Mouse (Mus musculus) liver, embryonic 11.5 days (tissue): ENCODE results near the gene Rbms1. TPM values are rescaled to one million over a fixed set of nuclear protein-coding genes. Genes with fewer than 3 reads are reported as not detected.

Experiments used
- ATAC-seq: fragments of 200-750 bp; cut with Nextera tagmentation; replicated peaks from 2 replicates; pipeline ENCODE4 v1.8.0; 2017; ENCODE audit warnings: moderate number of reproducible peaks, mild to moderate bottlenecking, moderate TSS enrichment, moderate library complexity; ENCODE audit not compliant: low FRiP score
- DNase-seq: peaks from one replicate; pipeline ENCODE4 v3.0.0-alpha.2; 2017; ENCODE audit warnings: low spot score
- H3K27ac ChIP-seq: fragments of 300-500 bp; sonication (generic); 2 replicates; pipeline ENCODE4 v1.5.1; 2014; ENCODE audit warnings: mild to moderate bottlenecking, low read depth, low read length, control low read depth
- H3K27me3 ChIP-seq: fragments of 300-500 bp; sonication (generic); replicated peaks from 2 replicates; pipeline ENCODE4 v1.6.1; 2014; ENCODE audit warnings: low read length, mixed read lengths; ENCODE audit not compliant: control insufficient read depth, insufficient read depth
- H3K36me3 ChIP-seq: fragments of 300-500 bp; sonication (generic); 2 replicates; pipeline ENCODE4 v1.6.1; 2014; ENCODE audit warnings: mild to moderate bottlenecking, low read length, moderate library complexity, mixed read lengths; ENCODE audit not compliant: control insufficient read depth, insufficient read depth
- H3K4me1 ChIP-seq: fragments of 300-500 bp; sonication (generic); replicated peaks from 2 replicates; pipeline ENCODE4 v1.6.1; 2014; ENCODE audit warnings: low read length, mixed read lengths; ENCODE audit not compliant: control insufficient read depth, insufficient read depth
- H3K4me2 ChIP-seq: fragments of 300-500 bp; sonication (generic); 2 replicates; pipeline ENCODE4 v1.6.1; 2014; ENCODE audit warnings: mild to moderate bottlenecking, control low read depth, moderate library complexity
- H3K4me3 ChIP-seq: fragments of 300-500 bp; sonication (generic); 2 replicates; pipeline ENCODE4 v1.5.1; 2014; ENCODE audit warnings: low read depth, low read length, control low read depth
- H3K9ac ChIP-seq: fragments of 300-500 bp; sonication (generic); 2 replicates; pipeline ENCODE4 v1.6.1; 2014; ENCODE audit warnings: low read depth, low read length, control low read depth
- H3K9me3 ChIP-seq: fragments of 300-500 bp; sonication (generic); 2 replicates; pipeline ENCODE4 v1.6.1; 2016; ENCODE audit warnings: low read length, inconsistent platforms, mixed read lengths; ENCODE audit not compliant: control insufficient read depth
- WGBS: fragments of 180-500 bp; shearing (Covaris S2); extraction: QIAGEN DNeasy Blood & Tissue Kit; methylation state at CpG from one replicate; pipeline ENCODE4 v1.1.7; 2014; 5-methylcytosine and 5-hydroxymethylcytosine counted together
- polyA plus RNA-seq: library from polyadenylated mRNA; unstranded; fragments of >200 nt; fragmentation: Nextera tagmentation; extraction: Ambion mirVana; gene quantifications from 2 replicates; pipeline ENCODE4 v1.2.1, GENCODE M21; 2014

Gene Rbms1
- polyA plus RNA-seq, 1 experiment from 2014 or later = 80.8 TPM

DNA sequence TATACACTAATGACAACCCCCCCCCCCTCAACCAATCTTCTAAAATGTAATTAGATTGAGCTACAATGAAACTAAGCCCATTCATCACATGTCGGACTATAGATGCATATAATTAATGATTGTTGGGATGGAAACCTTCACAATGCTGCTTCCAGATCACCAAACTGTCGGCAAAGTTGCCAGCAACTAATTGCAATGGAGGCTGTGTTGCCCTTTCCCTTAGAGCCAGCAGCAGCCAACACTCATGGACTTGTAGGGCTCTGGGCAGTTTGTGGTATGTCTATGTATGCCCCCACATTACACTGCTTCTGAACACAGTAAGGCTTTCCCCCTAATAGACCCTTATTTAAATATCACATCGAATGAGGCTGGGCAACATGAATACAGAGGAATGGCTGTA is 173.9 kb downstream of the Rbms1 start:
- H3K9ac ChIP-seq = no peak overlapping the region
- no peak overlapping the region for H3K4me2 ChIP-seq
- no peak for ATAC-seq
- no peaks in the 10 kb centered on the region for H3K27me3 ChIP-seq
- H3K4me1 ChIP-seq = no peaks in the 10 kb centered on the region
- WGBS = 86% methylated on average over 3 of the region's 3 CpGs
- no peaks in the 10 kb centered on the region for H3K9me3 ChIP-seq
- no peak overlapping the region for H3K27ac ChIP-seq
- DNase-seq = no peak
- H3K4me3 ChIP-seq = no peak overlapping the region
- peaks cover 6% of the 10 kb centered on the region; the same call in 1 of the 2 replicates for H3K36me3 ChIP-seq

DNA sequence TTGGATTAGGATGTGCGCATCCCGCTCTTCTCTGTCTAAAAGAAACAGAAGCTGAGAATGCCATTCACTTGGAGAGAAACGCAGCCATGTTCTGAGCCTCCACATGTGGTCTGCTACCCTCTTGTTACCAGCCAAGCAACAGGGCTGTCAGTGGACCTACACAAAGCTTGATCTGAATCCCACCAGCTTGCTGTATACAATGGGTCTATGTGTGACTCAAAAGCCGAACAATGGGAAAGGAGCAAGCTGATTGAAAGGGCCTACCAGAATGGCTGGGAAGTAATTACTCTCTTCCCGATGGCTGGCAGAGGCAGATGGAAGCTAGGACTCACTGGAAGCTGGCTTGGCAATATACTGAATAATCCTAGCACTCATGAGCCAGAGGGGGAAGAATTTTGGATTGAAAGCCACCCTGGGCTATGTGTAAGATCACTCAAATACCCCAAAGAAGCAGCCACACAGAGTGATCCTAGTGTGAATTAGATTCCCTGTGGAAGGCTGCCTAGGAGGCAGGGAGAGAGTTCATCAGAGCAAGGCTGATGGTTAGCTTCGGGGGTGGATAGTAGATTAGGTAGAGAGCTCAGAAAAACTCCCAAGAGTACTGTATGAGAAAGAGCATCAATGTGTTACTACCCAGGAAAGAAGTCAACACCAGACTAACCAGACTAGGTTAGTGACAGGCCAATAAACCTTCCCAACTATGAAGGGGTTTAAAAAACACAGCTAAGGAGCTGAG is 174.7 kb downstream of the Rbms1 start:
- Histone ChIP-seq H3K9ac (no peak overlapping the region), H3K27me3 (no peaks in the 10 kb centered on the region), H3K4me3 (no peak overlapping the region), H3K4me1 (no peaks in the 10 kb centered on the region), H3K27ac (no peak overlapping the region), H3K9me3 (no peaks in the 10 kb centered on the region), H3K36me3 (peaks cover 6% of the 10 kb centered on the region; the same call in 1 of the 2 replicates), H3K4me2 (no peak overlapping the region)
- no peak for DNase-seq
- ATAC-seq = no peak
- WGBS = 86% methylated on average over 6 of the region's 6 CpGs

GRCm38 (mm10) chr2:60787088-60787487 is 175.9 kb downstream of the Rbms1 start:
- Histone ChIP-seq H3K4me1 (no peaks in the 10 kb centered on the region), H3K36me3 (peaks cover 6% of the 10 kb centered on the region; the same call in 1 of the 2 replicates), H3K27ac (no peak overlapping the region), H3K9me3 (no peaks in the 10 kb centered on the region), H3K9ac (no peak overlapping the region), H3K27me3 (no peaks in the 10 kb centered on the region), H3K4me3 (no peak overlapping the region), H3K4me2 (no peak overlapping the region)
- 89% methylated on average over 5 of the region's 5 CpGs for whole genome bisulfite sequencing
- ATAC-seq (no peak), DNase-seq (no peak)

- no peak overlapping the region for H3K4me3 ChIP-seq
- no peak overlapping the region for H3K27ac ChIP-seq
- no peaks in the 10 kb centered on the region for H3K9me3 ChIP-seq
- ATAC-seq (no peak), DNase-seq (no peak)
- H3K4me1 ChIP-seq = no peaks in the 10 kb centered on the region
- H3K27me3 ChIP-seq = no peaks in the 10 kb centered on the region
- H3K36me3 ChIP-seq = peaks cover 7% of the 10 kb centered on the region; the same call in 1 of the 2 replicates
- 73% methylated on average over 10 of the region's 10 CpGs for WGBS
- H3K4me2 ChIP-seq = no peak overlapping the region
- H3K9ac ChIP-seq = no peak overlapping the region
Observed at GRCm38 (mm10) chr2:60786289-60786688, 176.7 kb downstream of the Rbms1 start.

GRCm38 (mm10) chr2:60774501-60774900 is 188.5 kb downstream of the Rbms1 start:
- Histone ChIP-seq H3K9me3 (no peaks in the 10 kb centered on the region), H3K9ac (no peak overlapping the region), H3K4me2 (no peak overlapping the region), H3K27me3 (no peaks in the 10 kb centered on the region), H3K4me3 (no peak overlapping the region), H3K4me1 (no peaks in the 10 kb centered on the region), H3K27ac (no peak overlapping the region), H3K36me3 (peaks cover 16% of the 10 kb centered on the region; the same call in 1 of the 2 replicates)
- ATAC-seq (no peak), DNase-seq (no peak)
- 35% methylated on average over 3 of the region's 3 CpGs for WGBS

DNA sequence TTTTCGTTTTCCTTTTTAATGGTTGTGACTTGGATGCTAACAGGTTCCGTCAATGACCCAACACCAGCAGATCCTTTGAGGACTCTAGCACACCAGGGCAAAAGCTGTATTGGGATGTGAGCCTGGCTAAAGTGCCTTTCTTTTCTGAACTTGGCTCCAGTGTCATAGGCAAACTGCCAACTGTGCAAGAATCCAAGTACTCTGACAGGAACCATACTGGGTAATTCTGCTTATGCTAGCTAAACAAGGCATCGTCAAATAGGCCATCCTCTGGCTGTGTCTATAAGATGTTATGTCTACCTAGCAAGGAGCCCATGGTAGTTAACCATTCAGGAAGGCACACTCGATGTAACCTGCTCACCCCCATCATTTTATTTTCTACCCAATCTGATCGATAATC is 189.4 kb downstream of the Rbms1 start:
- H3K27ac ChIP-seq = no peak overlapping the region
- no peak overlapping the region for H3K9ac ChIP-seq
- ATAC-seq (no peak), DNase-seq (no peak)
- no peak overlapping the region for H3K4me3 ChIP-seq
- no peaks in the 10 kb centered on the region for H3K9me3 ChIP-seq
- peaks cover 17% of the 10 kb centered on the region; the same call in 1 of the 2 replicates for H3K36me3 ChIP-seq
- no peaks in the 10 kb centered on the region for H3K4me1 ChIP-seq
- H3K27me3 ChIP-seq = no peaks in the 10 kb centered on the region
- no peak overlapping the region for H3K4me2 ChIP-seq
- 92% methylated on average over 5 of the region's 5 CpGs for WGBS

DNA sequence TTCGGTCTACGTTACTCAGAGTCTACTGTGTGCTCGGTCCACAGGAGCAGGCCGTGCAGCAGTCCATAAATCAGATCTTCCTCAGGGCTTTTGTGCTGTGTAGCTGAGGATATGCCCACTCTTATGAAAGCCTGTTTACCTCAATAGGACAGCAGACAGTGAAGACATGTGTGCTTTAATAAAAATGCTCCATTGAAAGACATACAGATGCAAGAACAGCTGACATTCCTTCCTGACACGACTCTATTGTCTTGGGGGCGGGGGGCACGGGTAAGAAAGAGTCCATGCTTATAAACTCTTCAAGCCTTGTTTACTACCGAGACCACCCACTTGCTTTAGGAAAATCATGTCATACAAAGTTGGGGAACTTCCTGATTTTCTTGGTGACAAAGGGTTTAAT is 196.6 kb downstream of the Rbms1 start:
- Histone ChIP-seq H3K9me3 (no peaks in the 10 kb centered on the region), H3K36me3 (peaks cover 7% of the 10 kb centered on the region; the same call in 1 of the 2 replicates), H3K4me1 (no peaks in the 10 kb centered on the region), H3K4me2 (no peak overlapping the region), H3K27me3 (no peaks in the 10 kb centered on the region), H3K4me3 (no peak overlapping the region), H3K9ac (no peak overlapping the region), H3K27ac (no peak overlapping the region)
- DNase-seq = no peak
- no peak for ATAC-seq
- WGBS = 83% methylated on average over 8 of the region's 8 CpGs

- WGBS = 95% methylated on average over 9 of the region's 9 CpGs
- Histone ChIP-seq H3K27ac (no peak overlapping the region), H3K36me3 (peaks cover 9% of the 10 kb centered on the region; the same call in 1 of the 2 replicates), H3K27me3 (no peaks in the 10 kb centered on the region), H3K4me3 (no peak overlapping the region), H3K9ac (no peak overlapping the region), H3K4me2 (no peak overlapping the region), H3K9me3 (no peaks in the 10 kb centered on the region), H3K4me1 (no peaks in the 10 kb centered on the region)
- ATAC-seq (no peak), DNase-seq (no peak)
Observed at GRCm38 (mm10) chr2:60756218-60756617, 206.8 kb downstream of the Rbms1 start.

DNA sequence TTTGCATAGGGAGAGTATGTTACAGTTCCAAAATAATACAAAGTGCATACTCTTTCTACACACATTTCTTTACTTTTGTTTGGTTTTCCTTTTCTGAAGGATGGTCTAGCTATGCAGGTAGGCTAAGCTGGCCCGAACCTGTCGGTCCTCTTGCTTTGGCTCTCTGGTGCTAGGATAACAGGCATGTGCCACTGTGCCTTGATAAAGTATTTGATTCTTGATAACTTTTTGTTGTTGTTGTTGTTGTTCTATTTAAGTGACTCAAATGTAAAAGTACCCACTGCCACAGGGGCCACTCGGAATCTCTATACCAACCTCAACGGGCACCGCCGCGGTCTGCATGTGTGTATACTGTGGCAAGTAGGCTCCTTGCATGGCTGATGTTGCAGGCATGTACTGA is 207.9 kb downstream of the Rbms1 start:
- Histone ChIP-seq H3K4me2 (no peak overlapping the region), H3K9ac (no peak overlapping the region), H3K36me3 (peaks cover 9% of the 10 kb centered on the region; the same call in 1 of the 2 replicates), H3K9me3 (no peaks in the 10 kb centered on the region), H3K27ac (no peak overlapping the region), H3K27me3 (no peaks in the 10 kb centered on the region), H3K4me1 (no peaks in the 10 kb centered on the region), H3K4me3 (no peak overlapping the region)
- 96% methylated on average over 7 of the region's 7 CpGs for WGBS
- no peak for ATAC-seq
- no peak for DNase-seq
